Mouse (Mus musculus) thymus, adult 2 months (tissue): Measurements from ENCODE around the gene Btbd6.

Source experiments
- CTCF ChIP-seq: fragments of 200-500 bp; IDR thresholded peaks from 2 replicates; pipeline ENCODE4 v1.5.1; 2012; ENCODE audit warnings: mild to moderate bottlenecking, control low read depth, low read length, moderate library complexity, borderline replicate concordance; ENCODE audit not compliant: control insufficient read depth, poor library complexity, insufficient read depth; ENCODE audit errors: extremely low read depth
- POLR2A ChIP-seq: fragments of 200-500 bp; IDR thresholded peaks from 2 replicates; pipeline ENCODE4 v1.6.1; 2012; ENCODE audit warnings: mild to moderate bottlenecking, low read length, control low read depth, moderate library complexity; ENCODE audit not compliant: control insufficient read depth, poor library complexity, insufficient read depth; ENCODE audit errors: extremely low read depth

DNA sequence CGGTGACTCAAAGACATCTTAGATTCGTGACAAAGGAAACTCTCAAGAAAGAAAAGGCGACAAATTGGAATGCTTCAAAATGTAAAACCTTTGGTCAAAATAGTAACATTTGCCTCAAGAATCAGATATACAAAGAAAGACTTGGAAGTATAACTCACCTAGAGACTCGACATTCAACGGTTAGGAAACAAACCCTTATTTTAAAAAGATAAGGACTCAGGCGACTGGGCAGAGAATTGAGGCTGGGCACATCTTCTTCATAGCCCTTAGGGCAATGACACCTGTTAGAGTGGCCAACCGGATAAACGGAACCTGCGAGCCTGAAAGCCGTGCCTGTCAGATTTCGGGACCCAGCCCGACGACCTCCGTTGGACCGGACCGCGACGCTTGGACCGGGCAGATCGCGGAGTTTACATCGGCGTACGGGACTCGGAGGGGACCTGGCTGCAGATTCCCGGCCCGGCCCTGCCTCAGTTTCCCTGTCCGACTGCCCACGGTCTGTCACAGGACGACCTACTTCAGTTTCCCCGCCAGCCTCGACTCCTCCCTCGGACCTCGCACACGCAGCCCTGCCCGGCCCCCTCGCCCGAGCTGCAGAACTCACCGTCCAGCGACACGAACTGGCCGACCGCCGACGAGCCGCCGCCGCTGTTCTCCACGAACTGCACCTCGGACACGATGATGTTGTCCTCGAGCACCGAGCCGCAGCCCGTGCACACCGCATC, 23.4 kb downstream of the Btbd6 start:
- no peak for TF ChIP-seq CTCF
- TF ChIP-seq POLR2A = no peak
